Mouse (Mus musculus) intestine, postnatal 0 days (tissue): ENCODE measurements around the gene Prdx6. TPM values are rescaled to one million over a fixed set of nuclear protein-coding genes. Genes with fewer than 3 reads are reported as not detected.

Experiments
- ATAC-seq: fragments of 200-750 bp; cut with Nextera tagmentation; 2 replicates; pipeline ENCODE4 v1.8.0; 2017; ENCODE audit warnings: mild to moderate bottlenecking, moderate TSS enrichment, moderate library complexity
- H3K27ac ChIP-seq: fragments of 300-500 bp; sonication (generic); 2 replicates; pipeline ENCODE4 v1.5.1; 2014; ENCODE audit warnings: mild to moderate bottlenecking, low read depth, low read length, moderate library complexity
- H3K27me3 ChIP-seq: fragments of 300-500 bp; sonication (generic); replicated peaks from 2 replicates; pipeline ENCODE4 v1.6.1; 2014; ENCODE audit warnings: low read length, mixed read lengths; ENCODE audit not compliant: control insufficient read depth, insufficient read depth
- H3K36me3 ChIP-seq: fragments of 300-500 bp; sonication (generic); 2 replicates; pipeline ENCODE4 v1.6.1; 2014; ENCODE audit warnings: mild to moderate bottlenecking, moderate library complexity; ENCODE audit not compliant: control insufficient read depth, insufficient read depth
- H3K4me1 ChIP-seq: fragments of 300-500 bp; sonication (generic); replicated peaks from 2 replicates; pipeline ENCODE4 v1.6.1; 2014; ENCODE audit warnings: antibody characterized with exemption, low read length, mixed read lengths; ENCODE audit not compliant: control insufficient read depth, insufficient read depth
- H3K4me2 ChIP-seq: fragments of 300-500 bp; sonication (generic); replicated peaks from 2 replicates; pipeline ENCODE4 v1.6.1; 2014; ENCODE audit warnings: low read depth, mild to moderate bottlenecking, moderate library complexity
- H3K4me3 ChIP-seq: fragments of 300-500 bp; sonication (generic); 2 replicates; pipeline ENCODE4 v1.5.1; 2014; ENCODE audit warnings: low read depth, low read length
- H3K9ac ChIP-seq: fragments of 300-500 bp; sonication (generic); 2 replicates; pipeline ENCODE4 v1.6.1; 2014; ENCODE audit warnings: mild to moderate bottlenecking, low read depth, low read length
- H3K9me3 ChIP-seq: fragments of 300-500 bp; sonication (generic); 2 replicates; pipeline ENCODE4 v1.6.1; 2016; ENCODE audit warnings: mixed run types; ENCODE audit not compliant: control insufficient read depth
- CTCF ChIP-seq: sonication (generic); IDR thresholded peaks from 2 replicates; pipeline ENCODE4 v1.5.1; 2016; ENCODE audit warnings: low read depth, mild to moderate bottlenecking, control low read depth, antibody characterized with exemption, moderate library complexity
- WGBS: fragments of 180-500 bp; shearing (Covaris S2); extraction: QIAGEN DNeasy Blood & Tissue Kit; methylation state at CpG from one replicate; pipeline ENCODE4 v1.1.7; 2014; 5-methylcytosine and 5-hydroxymethylcytosine counted together
- polyA plus RNA-seq: library from polyadenylated mRNA; unstranded; fragments of >200 nt; fragmentation: Nextera tagmentation; extraction: Ambion mirVana; gene quantifications from 2 replicates; pipeline ENCODE4 v1.2.1, GENCODE M21; 2015

Prdx6 gene
- polyA plus RNA-seq, 1 experiment from 2014 or later, result 385 TPM

DNA sequence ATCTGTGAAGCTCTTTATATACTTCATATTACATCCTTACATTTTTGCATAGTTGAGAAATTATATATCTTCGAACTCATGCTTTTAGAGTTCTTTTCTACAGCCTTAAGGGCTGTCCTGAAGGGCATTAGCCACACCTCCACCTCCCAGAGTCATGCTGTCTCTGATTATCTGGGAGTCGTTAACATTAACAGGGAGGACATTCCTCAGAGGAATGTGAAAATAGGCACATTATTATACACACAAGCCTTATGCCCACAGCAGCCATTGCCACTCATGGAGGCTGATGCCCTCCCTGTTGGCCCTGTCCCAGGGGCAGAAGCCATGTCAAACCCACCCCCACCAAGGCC lies 20.4 kb upstream of the Prdx6 start:
- TF ChIP-seq CTCF, result no peak

GRCm38 (mm10) chr1:161270776-161271460 lies 19.9 kb upstream of the Prdx6 start:
- 64% methylated on average over 4 of the region's 4 CpGs for WGBS
- Histone ChIP-seq H3K4me3 (no peak overlapping the region), H3K36me3 (no peaks in the 10 kb centered on the region), H3K4me2 (no peak overlapping the region), H3K9ac (no peak overlapping the region), H3K27ac (no peak overlapping the region), H3K27me3 (no peaks in the 10 kb centered on the region), H3K4me1 (peaks cover 7% of the 10 kb centered on the region), H3K9me3 (no peaks in the 10 kb centered on the region)
- no peak for TF ChIP-seq CTCF
- ATAC-seq, result no peak

More for the DNA sequence above, 20.4 kb upstream of the Prdx6 start:
- Histone ChIP-seq H3K4me1 (peaks cover 7% of the 10 kb centered on the region), H3K9ac (no peak overlapping the region), H3K27ac (no peak overlapping the region), H3K27me3 (no peaks in the 10 kb centered on the region), H3K4me2 (no peak overlapping the region), H3K4me3 (no peak overlapping the region), H3K36me3 (no peaks in the 10 kb centered on the region), H3K9me3 (no peaks in the 10 kb centered on the region)
- no peak for ATAC-seq
- WGBS, result 44% methylated on average over 2 of the region's 2 CpGs

GRCm38 (mm10) chr1:161269346-161269745 lies 18.3 kb upstream of the Prdx6 start:
- H3K27ac ChIP-seq, result peak overlapping the region; percentile 50
- peak; percentile 24 for ATAC-seq
- H3K9me3 ChIP-seq, result no peaks in the 10 kb centered on the region
- no peak overlapping the region for H3K4me2 ChIP-seq
- 49% methylated on average over 4 of the region's 4 CpGs for WGBS
- TF ChIP-seq CTCF, result no peak
- H3K36me3 ChIP-seq, result no peaks in the 10 kb centered on the region
- H3K27me3 ChIP-seq, result no peaks in the 10 kb centered on the region
- no peak overlapping the region for H3K9ac ChIP-seq
- H3K4me3 ChIP-seq, result no peak overlapping the region
- H3K4me1 ChIP-seq, result peaks cover 7% of the 10 kb centered on the region

GRCm38 (mm10) chr1:161268884-161269283 lies 17.9 kb upstream of the Prdx6 start:
- Histone ChIP-seq H3K9me3 (no peaks in the 10 kb centered on the region), H3K27ac (peak overlapping the region; percentile 52), H3K36me3 (no peaks in the 10 kb centered on the region), H3K27me3 (no peaks in the 10 kb centered on the region), H3K4me1 (peaks cover 7% of the 10 kb centered on the region), H3K9ac (no peak overlapping the region), H3K4me2 (no peak overlapping the region), H3K4me3 (no peak overlapping the region)
- 17% methylated on average over 5 of the region's 5 CpGs for WGBS
- peak; percentile 84 for ATAC-seq
- TF ChIP-seq CTCF, result no peak

DNA sequence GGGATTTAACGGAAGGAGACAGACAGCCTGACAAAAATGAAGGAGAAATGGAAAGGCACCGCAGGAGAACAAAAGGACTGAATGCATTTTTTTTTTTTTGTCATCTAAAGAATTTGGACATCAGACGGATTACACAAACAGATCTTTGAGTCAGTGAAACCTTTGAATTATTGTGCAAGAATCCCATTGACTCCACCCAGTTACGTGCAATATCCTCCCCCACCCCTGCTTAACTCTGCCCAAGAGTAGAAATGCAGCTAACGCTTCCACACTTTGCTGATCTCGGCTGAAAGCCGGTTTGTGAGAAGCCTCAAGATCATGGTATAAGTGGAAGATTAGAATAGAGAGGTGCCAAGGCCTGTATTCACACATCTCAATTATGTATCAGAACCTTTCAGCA lies 17.1 kb upstream of the Prdx6 start:
- Histone ChIP-seq H3K27ac (peak overlapping the region; percentile 52), H3K9ac (no peak overlapping the region), H3K36me3 (no peaks in the 10 kb centered on the region), H3K4me2 (no peak overlapping the region), H3K4me3 (no peak overlapping the region), H3K9me3 (no peaks in the 10 kb centered on the region), H3K27me3 (no peaks in the 10 kb centered on the region), H3K4me1 (peaks cover 7% of the 10 kb centered on the region)
- TF ChIP-seq CTCF, result no peak
- 42% methylated on average over 7 of the region's 7 CpGs for WGBS
- ATAC-seq, result peak; percentile 63

GRCm38 (mm10) chr1:161264961-161265360 lies 13.9 kb upstream of the Prdx6 start:
- no peak for TF ChIP-seq CTCF
- Histone ChIP-seq H3K4me2 (no peak overlapping the region), H3K9ac (no peak overlapping the region), H3K4me3 (no peak overlapping the region), H3K27me3 (no peaks in the 10 kb centered on the region), H3K27ac (peak overlapping the region; percentile 47; the same call in 1 of the 2 replicates), H3K36me3 (no peaks in the 10 kb centered on the region), H3K4me1 (peaks cover 7% of the 10 kb centered on the region), H3K9me3 (no peaks in the 10 kb centered on the region)
- peak; percentile 28 for ATAC-seq
- WGBS, result 35% methylated on average over 5 of the region's 5 CpGs
